Mouse (Mus musculus): Measurements from ENCODE around the gene Cybrd1.

The Cybrd1 gene

DNA sequence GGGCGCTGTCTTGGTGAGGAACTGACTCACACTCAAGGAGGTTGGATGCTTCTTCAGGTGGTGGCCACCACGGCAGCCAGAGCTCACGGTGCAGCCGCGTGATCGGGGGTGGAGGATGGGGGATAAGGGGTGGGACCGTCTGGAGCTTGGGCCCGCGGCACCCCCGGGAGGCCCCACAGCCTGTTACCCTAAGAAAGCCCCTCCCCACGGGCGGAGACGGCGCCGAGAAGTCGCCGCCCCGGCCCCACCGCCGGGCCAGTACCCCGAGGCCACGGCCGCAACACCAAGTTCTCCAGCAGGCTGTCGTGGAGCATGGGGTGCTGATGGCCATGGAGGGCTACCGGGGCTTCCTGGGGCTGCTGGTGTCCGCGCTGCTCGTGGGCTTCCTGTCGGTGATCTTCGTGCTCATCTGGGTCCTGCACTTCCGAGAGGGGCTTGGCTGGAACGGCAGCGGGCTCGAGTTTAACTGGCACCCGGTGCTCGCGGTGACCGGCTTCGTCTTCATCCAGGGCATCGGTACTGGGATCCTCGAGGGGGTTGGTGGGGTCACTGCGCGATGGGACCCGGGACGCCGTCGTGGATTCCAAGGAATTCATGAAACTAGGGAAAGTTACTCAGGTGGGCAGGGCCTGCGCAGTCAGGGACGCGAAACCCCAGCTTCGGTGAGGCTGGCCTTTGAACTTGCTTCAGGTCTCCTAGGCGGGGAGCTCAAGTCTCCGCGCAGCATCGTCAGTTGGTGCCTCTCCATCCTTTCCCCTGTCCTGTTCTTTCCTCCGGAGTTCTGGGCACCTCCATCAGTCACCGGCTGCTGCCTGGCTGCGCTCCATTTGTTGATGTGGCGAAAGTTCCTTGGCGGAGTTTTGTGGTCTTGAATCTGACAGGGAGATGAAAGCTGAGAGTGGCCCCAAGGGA lies at the start of gene Cybrd1:
TSS of gene Cybrd1 (plus strand) at position 127 of the 912 bp plus-strand sequence.
- in situ Hi-C loops (cut with MboI, MseI) = no loop called here

DNA sequence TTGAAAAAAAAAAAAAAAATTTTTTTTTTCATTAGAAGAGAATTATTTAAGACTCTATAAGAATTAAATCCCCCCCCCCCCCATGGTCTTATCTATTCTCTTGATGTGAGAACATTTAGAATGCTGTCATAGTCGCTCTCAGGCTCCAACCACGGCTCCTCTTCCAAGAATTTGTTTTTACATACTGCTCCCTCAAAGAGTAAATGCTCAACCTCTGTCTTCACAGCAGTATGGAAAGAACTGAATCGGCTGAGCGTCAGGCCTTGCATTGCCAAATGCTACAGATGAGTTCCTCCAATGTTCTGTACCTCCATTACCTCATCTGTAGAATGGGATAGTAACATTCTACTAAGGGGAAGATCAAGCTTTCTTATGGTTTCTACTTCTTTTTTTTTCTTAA lies 46.1 kb upstream of the Cybrd1 start:
- in situ Hi-C loops (cut with MboI, MseI) = no loop called here

DNA sequence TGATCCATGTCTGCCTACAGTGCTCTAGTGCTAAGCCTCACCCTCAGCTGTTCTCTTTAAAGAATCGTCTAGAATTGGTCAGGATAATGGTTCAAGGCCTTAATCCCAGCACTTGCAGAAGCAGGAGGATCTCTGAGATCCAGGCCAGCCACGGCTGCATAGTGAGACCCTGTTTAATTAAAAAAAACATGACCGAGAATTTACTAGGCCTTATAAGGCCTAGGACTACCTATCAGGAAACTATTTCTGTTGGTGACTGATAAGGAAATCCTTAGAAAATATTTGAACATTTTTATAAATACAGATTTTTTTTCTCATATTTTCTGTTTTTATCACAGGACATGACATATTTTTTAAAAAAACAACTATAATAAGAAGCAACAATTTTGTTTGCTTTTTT lies 44.4 kb upstream of the Cybrd1 start:
- in situ Hi-C loops (cut with MboI, MseI) = no loop called here

DNA sequence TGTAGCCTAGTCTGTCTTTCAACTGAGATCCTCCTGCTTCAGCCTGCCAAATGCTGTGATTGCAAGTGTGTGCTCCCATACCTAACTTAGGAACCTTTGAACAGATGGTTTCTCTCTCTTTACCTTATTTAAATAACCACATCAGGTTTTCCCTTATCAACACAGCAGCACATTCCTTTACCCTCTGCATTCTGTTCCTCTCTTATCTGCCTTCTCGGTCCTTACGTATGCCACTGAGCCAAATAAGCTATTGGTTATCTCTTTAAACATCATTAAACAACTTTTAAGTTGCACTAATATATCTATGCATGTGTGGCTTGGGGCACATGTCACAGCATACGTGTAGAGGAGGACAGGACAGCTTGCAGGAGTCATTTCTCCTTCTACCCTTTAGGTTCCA lies 43.9 kb upstream of the Cybrd1 start:
- in situ Hi-C loops (cut with MboI, MseI) = no loop called here

DNA sequence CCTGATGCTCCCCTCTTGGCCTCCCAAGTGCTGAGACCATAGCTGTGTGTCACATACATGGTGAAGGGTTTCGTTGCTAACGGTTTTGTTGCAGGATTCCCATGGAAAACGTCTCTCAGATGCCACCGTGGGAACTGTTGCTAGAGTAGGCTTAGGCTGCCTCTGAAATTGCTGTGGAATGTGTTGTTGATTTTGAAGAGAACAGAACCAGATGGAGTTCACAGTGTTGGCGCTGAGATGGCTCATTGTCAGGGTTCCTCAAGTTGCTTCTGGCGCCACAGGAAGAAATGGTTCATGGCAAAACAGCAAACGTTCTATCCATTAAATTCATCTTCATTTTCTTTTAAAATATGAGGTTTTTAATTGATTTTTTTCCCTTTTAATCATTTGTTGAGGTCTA lies 35.3 kb upstream of the Cybrd1 start:
- in situ Hi-C loops (cut with MboI, MseI) = no loop called here

DNA sequence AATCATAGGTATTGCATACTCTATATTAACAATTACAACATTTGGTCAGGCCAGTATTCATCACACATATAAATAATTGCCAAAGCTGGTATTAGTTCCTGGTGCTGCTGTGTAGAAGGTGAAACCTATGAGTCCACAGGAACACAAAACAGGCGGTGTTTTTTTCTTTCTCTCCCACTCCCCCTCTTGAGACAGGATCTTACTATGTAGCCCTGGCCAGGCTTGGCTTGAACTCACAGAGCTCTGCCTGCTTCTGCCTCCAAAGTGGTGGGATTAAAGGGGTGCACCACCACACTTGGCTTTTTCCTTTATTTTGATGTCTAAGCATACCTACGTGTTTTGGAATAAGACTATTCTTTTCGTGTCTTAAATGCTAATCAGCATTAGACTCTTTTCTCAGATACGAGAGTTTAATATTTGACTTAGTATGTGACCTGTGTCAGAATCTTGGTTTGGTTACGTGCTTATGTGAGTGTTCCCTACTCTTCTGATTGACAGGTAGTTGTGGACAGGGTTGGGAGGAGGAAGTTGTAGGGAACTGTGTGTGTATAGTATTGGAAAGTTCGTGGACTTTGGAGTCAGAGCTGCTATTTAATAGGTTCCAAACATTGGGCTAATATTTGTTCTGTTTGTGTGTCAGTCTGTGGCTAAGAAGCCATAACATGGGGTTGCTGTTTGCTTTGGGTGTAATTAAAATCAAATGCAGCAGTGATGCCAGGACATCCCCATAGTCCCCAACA lies 34.1 kb upstream of the Cybrd1 start:
- in situ Hi-C loops (cut with MboI, MseI) = no loop called here

DNA sequence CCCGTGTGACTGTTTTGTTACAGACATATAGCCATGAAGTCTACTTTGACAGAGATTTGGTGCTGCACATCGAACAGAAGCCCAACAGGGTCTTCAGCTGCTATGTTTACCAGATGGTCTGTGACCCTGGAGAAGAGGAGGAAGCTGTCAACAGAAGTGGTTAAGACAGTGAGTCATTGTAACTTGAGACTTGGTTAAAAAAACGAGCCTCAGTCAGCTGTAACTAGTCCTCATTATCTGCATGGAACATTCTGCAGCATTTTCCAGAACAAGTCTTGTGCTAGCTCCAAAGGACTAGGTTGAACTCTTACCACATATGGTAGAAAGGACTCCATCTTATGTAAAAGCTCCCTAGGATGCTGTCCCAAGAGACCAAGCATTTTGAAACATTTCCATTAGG lies 28.0 kb upstream of the Cybrd1 start:
- in situ Hi-C loops (cut with MboI, MseI) = no loop called here

DNA sequence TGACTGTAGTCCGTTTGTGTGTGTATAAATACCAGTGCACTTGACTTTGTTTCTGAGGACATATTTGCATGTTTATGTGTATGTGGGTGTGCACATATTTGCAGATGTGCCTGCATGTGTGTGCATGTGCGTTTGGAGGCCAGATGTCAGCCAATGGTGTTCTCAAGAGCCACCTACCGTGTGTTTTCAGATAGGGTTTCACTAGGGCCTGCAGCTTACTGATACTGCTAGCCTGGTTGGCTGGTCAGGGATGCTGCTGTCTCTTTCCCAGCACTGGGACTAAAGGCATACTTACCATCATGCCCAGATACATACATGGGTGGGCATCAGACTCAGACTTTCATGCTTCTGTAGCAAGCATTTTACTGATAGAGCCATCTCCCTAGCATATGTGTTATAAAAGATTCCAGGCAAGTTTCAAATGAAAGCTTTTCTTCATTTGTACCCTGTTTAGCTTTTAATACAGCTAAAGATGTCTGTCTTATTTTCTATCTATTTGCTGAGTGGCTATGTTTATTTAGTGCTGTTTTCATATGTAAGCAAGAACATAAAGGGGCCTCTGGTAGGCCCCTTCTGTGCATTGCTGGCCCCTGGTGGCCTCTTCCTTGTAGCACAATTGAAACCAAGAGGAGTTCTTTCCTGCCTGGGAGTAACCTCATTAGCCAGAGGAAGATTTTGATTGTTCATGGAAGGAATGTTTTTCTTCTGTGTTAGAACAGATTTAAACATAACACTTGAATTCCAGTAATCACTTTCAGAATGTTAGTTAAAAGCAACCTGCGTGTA lies 26.9 kb upstream of the Cybrd1 start:
- in situ Hi-C loops (cut with MboI, MseI) = no loop called here

DNA sequence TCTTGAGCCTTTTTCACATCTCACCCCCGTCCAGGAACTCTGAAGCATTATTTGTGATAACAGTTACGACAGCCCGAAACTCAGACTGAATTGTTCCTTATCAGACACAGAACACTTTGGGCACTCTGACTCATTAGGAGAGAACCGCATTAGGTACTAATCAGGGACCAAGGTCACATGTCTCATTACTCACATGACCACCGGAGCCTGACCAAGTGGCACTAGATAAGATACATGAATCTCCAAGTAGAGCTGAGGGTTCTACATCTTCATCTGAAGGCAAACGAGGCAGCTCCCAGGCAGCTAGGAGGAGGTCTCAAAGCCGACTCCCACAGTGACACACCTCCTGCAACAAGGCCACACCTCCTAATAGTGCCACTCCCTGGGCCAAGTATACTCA lies 21.6 kb upstream of the Cybrd1 start:
- in situ Hi-C loops (cut with MboI, MseI) = no loop called here

DNA sequence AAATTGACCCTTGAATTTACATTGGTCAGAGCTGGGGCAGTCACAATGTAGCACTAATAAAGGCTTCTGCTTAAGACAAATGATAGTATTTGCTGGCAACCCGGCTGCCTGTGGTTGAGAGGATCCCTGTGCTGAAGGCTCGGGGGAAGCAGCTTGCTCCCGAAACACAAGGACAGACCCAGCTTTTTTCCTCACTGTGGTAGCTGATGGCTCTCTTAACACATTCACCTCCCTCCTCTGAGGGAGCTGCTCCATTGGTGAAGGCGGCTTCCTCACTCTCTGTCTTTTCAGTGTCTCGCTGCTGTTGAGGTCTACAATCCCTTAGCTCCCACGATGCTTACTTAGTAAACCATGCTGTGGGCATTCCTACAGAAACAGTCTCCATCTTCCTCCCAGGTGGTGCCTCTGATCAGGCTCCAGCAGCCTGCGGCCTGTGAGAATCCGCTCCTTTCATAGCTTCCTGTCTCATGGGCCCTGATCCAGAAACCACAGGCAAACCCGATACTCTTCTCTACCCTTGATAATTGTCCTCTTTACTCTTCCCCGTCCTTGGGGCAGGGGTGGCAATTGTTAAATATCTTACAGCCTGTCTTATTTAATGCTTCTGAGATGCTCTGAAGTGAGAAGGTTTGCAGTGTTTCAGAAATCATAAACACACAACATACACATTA lies 15.0 kb upstream of the Cybrd1 start:
- in situ Hi-C loops (cut with MboI, MseI) = loop anchor here (5.0 kb wide), 1 partner anchor 60 kb away; no protein-coding TSS in a partner anchor

DNA sequence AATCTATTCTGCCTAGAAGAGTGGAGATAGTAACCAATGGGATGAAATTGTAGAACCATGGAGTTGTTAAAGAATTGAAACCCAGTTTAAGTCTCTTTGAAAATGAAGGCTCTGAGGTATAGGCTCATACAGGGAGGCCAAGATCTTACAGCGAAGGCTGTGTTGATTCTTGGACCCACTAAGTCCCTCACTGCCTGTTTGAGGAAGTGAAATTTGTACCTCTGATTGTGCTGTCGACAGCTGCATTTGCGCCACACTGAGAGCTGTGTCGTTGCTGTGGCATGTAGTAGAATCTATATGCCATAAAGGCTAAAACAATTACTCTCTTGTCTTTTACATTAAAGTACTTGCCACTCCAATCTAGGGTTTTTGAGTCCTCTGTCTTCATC lies 14.4 kb upstream of the Cybrd1 start:
- in situ Hi-C loops (cut with MboI, MseI) = loop anchor here (5.0 kb wide), 1 partner anchor 61 kb away; no protein-coding TSS in a partner anchor

DNA sequence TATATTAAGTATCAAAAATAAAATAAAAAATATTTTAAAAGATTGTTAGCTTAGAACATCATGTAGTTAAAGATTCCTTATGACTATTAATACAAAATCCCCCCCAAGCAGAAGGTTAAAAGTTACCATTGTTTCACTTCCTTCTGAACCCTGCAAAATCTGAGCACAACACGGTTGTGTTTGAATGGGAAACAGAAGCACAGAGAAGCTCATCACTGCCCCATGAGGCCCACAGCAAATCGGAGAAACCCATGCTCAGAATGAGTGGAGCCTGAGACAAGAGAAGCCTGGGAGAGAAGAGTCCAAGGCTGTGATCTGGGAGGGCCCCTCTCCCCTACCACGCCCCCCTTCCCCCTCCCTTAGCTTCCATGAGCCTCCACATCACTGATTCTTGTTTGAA lies 13.0 kb upstream of the Cybrd1 start:
- in situ Hi-C loops (cut with MboI, MseI) = loop anchor here (5.0 kb wide), 1 partner anchor 62 kb away; no protein-coding TSS in a partner anchor

DNA sequence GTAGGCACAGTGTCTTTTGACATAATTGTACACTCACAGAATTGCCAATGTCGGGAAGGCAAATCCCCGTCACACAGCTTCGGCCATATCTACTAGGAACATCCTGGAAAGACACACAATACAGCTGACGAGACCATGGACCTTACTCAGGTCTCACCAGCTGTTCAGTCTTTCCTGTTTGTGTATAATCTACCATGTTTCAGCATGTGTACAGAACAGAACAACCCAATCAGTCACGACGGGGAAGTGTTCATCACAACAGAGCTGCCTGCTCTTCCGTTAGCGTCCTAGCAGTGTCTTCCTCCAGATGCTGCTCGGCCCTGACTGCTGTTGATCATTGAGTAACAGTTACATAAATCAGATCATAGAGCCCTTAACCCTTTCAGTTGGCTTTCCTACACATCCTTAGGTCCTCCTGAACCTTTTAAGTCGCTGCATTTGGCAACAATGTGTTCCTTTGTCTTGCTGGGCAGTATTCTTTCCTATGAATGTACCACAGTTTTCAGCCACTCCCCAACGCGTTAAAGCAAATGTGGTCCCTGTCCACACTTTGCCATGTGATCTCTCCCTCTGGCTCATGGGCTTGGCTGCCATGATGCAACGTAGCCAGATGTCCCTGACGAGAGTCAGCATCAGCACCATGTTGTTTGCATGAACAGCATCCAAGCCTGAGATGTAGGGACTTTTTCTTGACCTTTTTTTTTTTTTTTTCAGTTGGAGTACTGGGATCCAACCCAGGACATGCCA lies 12.1 kb upstream of the Cybrd1 start:
- in situ Hi-C loops (cut with MboI, MseI) = no loop called here

DNA sequence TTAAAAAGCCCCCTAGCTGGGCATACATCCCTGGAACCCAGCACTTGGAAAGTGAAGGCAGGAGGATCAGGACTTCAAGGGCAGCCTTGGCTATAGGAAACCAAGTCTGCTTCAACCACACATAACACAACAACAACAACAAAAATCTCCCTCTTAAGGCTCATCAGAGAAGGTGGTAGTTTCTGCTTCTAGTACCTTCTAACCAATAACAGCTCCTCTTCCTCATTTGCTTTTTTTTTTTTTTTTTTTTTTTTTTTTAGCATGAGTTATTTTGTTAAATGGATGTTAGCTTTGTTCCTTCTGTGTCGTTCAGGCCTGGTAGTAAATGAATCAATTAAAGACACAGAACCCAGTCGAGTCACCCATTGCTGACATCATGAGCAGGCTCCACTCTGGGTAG lies 10.5 kb upstream of the Cybrd1 start:
- in situ Hi-C loops (cut with MboI, MseI) = no loop called here

DNA sequence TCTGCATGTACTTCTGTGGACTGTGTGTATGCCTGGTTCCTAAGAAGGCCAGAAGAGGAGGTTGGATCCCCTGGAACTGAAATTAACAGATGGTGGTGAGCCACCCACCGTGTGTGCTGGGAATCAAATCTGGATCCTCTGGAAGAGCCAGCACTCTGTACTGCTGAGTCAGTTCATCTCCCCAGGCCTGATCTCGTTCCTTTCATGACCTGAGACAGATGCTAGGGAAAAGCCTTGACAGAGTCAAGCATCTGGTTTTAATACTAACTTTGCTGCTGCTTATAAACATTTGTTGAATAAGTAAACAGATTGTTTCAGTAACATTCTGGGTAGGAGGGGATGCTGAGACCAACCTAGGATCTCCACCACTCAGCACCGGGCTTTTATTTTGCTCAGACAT lies 9.2 kb upstream of the Cybrd1 start:
- in situ Hi-C loops (cut with MboI, MseI) = no loop called here

DNA sequence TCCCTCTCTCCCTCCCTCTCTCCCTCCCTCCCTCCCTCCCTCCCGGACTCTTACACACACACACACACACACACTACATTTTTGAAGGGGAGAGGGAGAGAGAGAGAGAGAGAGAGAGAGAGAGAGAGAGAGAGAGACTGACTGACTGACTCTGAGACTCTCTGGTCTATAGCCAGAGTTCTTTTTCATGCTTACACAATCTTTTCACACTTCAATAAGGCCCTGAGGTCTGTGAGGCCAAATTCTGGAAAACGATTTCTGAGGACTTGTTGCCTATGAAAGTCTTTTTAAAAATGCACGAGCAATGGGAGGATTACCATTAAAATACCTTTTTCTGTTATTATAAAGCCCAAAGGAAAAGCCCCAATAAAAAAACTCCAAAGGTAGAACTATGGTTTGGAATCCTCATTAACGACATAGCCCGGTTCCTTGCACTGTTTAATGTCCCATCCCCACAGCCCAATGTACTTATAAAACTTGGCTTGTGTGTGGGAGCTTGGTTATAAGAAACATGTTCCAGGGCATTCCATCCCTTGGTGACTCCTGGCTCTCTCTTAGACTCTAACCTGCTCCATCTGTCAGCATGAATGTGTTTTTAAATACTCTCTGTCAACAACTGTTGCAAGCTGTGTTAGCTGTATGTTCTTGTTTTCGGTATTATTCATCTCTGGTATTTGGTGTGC lies 4.1 kb upstream of the Cybrd1 start:
- in situ Hi-C loops (cut with MboI, MseI) = no loop called here

DNA sequence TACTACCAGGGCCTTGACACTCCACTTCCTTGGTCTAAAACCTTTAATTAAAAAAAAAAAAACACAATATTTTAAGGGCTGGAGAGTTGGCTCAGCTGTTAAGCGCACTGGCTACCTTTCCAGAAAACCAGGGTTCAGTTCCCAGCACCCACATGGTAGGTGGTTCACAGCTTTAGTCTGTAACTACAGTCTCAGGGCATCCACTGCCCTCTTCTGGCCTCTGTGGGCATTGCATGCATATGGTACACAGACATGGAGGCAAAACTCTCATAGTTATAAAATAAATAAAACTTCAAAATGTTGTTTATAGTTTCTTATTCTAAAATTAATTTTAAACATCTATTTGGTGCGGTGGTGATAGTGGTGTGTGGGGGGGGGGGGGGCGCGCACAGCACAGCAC lies 1.6 kb upstream of the Cybrd1 start:
- in situ Hi-C loops (cut with MboI, MseI) = no loop called here

DNA sequence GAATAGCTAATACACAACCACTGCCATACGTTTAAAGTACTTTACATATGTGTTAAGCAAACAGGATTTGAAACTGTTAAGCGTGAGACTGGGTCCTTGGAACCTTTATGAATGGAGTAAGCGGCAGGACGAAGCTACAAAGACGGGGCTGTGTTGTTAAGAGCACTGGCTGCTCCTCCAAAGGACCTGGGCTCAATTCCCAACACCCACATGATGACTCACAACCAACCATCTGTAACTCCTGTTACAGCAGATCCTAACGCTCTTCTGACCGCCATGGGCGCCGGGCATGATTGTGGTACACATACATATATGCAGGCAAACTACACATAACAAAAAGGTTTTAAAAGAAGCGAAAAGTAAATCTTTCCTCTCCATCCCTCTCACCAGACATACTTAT lies 3.1 kb downstream of the Cybrd1 start:
- in situ Hi-C loops (cut with MboI, MseI) = no loop called here

DNA sequence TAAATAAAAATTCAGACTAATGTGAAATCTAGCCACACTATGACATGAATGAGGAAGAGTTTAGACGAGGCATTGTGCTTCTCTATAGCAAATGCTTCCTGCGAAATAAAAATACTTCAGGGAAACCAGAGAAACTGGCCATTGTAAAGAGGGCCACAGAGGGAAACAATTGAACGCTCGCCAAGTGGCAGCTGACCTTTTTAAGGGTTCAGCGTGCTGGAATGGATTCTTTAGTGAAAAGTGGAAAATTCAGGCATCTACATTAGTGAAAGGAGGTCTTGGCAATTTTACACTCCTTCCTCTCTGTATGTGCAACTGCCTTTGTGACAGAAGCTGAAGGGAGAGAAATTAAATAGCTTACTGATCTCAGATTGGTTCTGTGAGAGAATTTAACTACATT lies 3.7 kb downstream of the Cybrd1 start:
- in situ Hi-C loops (cut with MboI, MseI) = no loop called here
